Mouse (Mus musculus) E14TG2a.4 (cell line): Measurements from ENCODE around the gene H1foo.

Experiments
- CTCF ChIP-seq: conservative IDR thresholded peaks from 2 replicates; pipeline ENCODE4 v1.5.1; 2014; ENCODE audit warnings: low read length
- NANOG ChIP-seq: IDR thresholded peaks from 2 replicates; pipeline ENCODE4 v1.6.1; 2014; ENCODE audit warnings: borderline replicate concordance, low read length, mixed read lengths
- POU5F1 ChIP-seq: IDR thresholded peaks from 2 replicates; pipeline ENCODE4 v1.6.1; 2014; ENCODE audit warnings: low read length, borderline replicate concordance

- TF ChIP-seq CTCF (no peak), POU5F1 (no peak), NANOG (no peak)
These were observed 54.5 kb downstream of the H1foo start for GRCm38 (mm10) chr6:115999227-115999626.
